Mouse (Mus musculus) liver, embryonic 14.5 days (tissue): ENCODE data around the gene Ccl22. TPM values are rescaled to one million over a fixed set of nuclear protein-coding genes. Genes with fewer than 3 reads are reported as not detected.

Experiments used
- ATAC-seq: fragments of 200-750 bp; cut with Nextera tagmentation; 2 replicates; pipeline ENCODE4 v1.8.0; 2017; ENCODE audit warnings: moderate number of reproducible peaks, mild to moderate bottlenecking, moderate library complexity; ENCODE audit not compliant: insufficient read depth
- DNase-seq, 3 experiments: peaks; one replicate each; pipeline ENCODE4 v3.0.0-alpha.2; 2012 to 2013; ENCODE audit warnings: low read depth in 3 of 3, low spot score in 3 of 3
- H3K27ac ChIP-seq: fragments of 300-500 bp; sonication (generic); 2 replicates; pipeline ENCODE4 v1.5.1; 2014; ENCODE audit warnings: moderate library complexity, mild to moderate bottlenecking, control low read depth, inconsistent platforms
- H3K27me3 ChIP-seq: fragments of 300-500 bp; sonication (generic); 2 replicates; pipeline ENCODE4 v1.6.1; 2014; ENCODE audit warnings: mild to moderate bottlenecking, low read length, moderate library complexity; ENCODE audit not compliant: control insufficient read depth, insufficient read depth
- H3K36me3 ChIP-seq: fragments of 300-500 bp; sonication (generic); replicated peaks from 2 replicates; pipeline ENCODE4 v1.6.1; 2014; ENCODE audit warnings: low read depth; ENCODE audit not compliant: control insufficient read depth, insufficient read depth
- H3K4me1 ChIP-seq, 2 experiments: fragments of 200-500 bp in 1 of 2; fragments of 300-500 bp in 1 of 2; sonication (generic) in 1 of 2; replicated peaks; 2 replicates each; pipeline ENCODE4 v1.6.1; 2012 to 2014; ENCODE audit warnings: antibody characterized with exemption in 1 of 2, inconsistent platforms in 1 of 2, low read length in 1 of 2; ENCODE audit not compliant: control insufficient read depth in 2 of 2, insufficient read depth in 2 of 2
- H3K4me2 ChIP-seq: fragments of 300-500 bp; sonication (generic); 2 replicates; pipeline ENCODE4 v1.6.1; 2014; ENCODE audit warnings: low read depth, mild to moderate bottlenecking, control low read depth, moderate library complexity
- H3K4me3 ChIP-seq, 2 experiments: fragments of 200-500 bp in 1 of 2; fragments of 300-500 bp in 1 of 2; sonication (generic) in 1 of 2; 2 replicates each; pipeline ENCODE4 v1.5.1; 2012 to 2014; ENCODE audit warnings: low read depth in 2 of 2, low read length in 2 of 2, mild to moderate bottlenecking in 2 of 2, control low read depth in 1 of 2, inconsistent platforms in 1 of 2, moderate library complexity in 1 of 2; ENCODE audit not compliant: insufficient read depth in 1 of 2
- H3K9ac ChIP-seq: fragments of 300-500 bp; sonication (generic); replicated peaks from 2 replicates; pipeline ENCODE4 v1.6.1; 2014; ENCODE audit warnings: mild to moderate bottlenecking, control low read depth, moderate library complexity
- H3K9me3 ChIP-seq: fragments of 300-500 bp; sonication (generic); 2 replicates; pipeline ENCODE4 v1.6.1; 2016; ENCODE audit warnings: low read length, mixed read lengths; ENCODE audit not compliant: control insufficient read depth
- CTCF ChIP-seq: IDR thresholded peaks from 2 replicates; pipeline ENCODE4 v1.5.1; 2016; ENCODE audit warnings: antibody characterized with exemption, low read depth, control low read depth
- EP300 ChIP-seq: IDR thresholded peaks from 2 replicates; pipeline ENCODE4 v1.6.1; 2016; ENCODE audit warnings: antibody characterized with exemption, low read depth
- WGBS: fragments of 180-500 bp; shearing (Covaris S2); extraction: QIAGEN DNeasy Blood & Tissue Kit; methylation state at CpG from one replicate; pipeline ENCODE4 v1.1.7; 2014; ENCODE audit not compliant: insufficient replicate concordance; 5-methylcytosine and 5-hydroxymethylcytosine counted together
- polyA plus RNA-seq, 2 experiments: library from polyadenylated mRNA; depleted of rRNA in 1 of 2; stranded (reverse) in 1 of 2; unstranded in 1 of 2; fragments of >200 nt; fragmentation: Nextera tagmentation in 1 of 2; extraction: Ambion mirVana in 1 of 2; gene quantifications; 2 replicates each; pipeline versions ENCODE4 v1.2.1 to v1.2.3; 2012 to 2014

Ccl22 gene
- 0.17 and 0.19 TPM in 2 replicates for polyA plus RNA-seq (2012; rRNA removed)
- 0.22 and 0.45 TPM in 2 replicates for polyA plus RNA-seq (2014; fragmentation: Nextera tagmentation; extraction: Ambion mirVana)

GRCm38 (mm10) chr8:94745476-94746184 is at the start of gene Ccl22:
TSS of gene Ccl22 (plus strand) at chr8:94745590.
- Histone ChIP-seq H3K4me3 (no peak within 1 kb of the TSS), H3K36me3 (no peaks in the 10 kb centered on the region), H3K4me2 (no peak within 1 kb of the TSS), H3K9me3 (peaks cover under 1% of the 10 kb centered on the region; the same call in 1 of the 2 replicates), H3K4me1 (peaks cover 0 to 3% of the 10 kb centered on the region in 2 experiments; a peak in 3 of 4 replicates), H3K27me3 (no peaks in the 10 kb centered on the region; the same call in 1 of the 2 replicates), H3K27ac (no peak within 1 kb of the TSS), H3K9ac (no peak within 1 kb of the TSS)
- TF ChIP-seq CTCF (no peak), EP300 (no peak)
- ATAC-seq: no peak
- 65% methylated on average over 7 of the region's 7 CpGs for WGBS
- no peak for DNase-seq

- TF ChIP-seq EP300 (no peak), CTCF (no peak)
- Histone ChIP-seq H3K9me3 (no peaks in the 10 kb centered on the region), H3K9ac (no peak within 1 kb of the TSS), H3K4me2 (peak within 1 kb of the TSS; percentile 61), H3K4me1 (no peaks in the 10 kb centered on the region), H3K36me3 (no peaks in the 10 kb centered on the region), H3K4me3 (peak within 1 kb of the TSS; percentile 16 to 44), H3K27me3 (peaks cover 49% of the 10 kb centered on the region), H3K27ac (no peak within 1 kb of the TSS)
- under 1% methylated on average over 41 of the region's 41 CpGs for WGBS
- ATAC-seq (0 out of 2 replicates have a peak, but pooled peaks have one; percentile 45), DNase-seq (no peak)
These were observed 49.4 kb upstream of the Ccl22 start, which contains the start of gene Pllp for GRCm38 (mm10) chr8:94695994-94696384. TSS of gene Pllp (minus strand) at chr8:94696278.

GRCm38 (mm10) chr8:94696566-94696965 is 48.8 kb upstream of the Ccl22 start:
- Histone ChIP-seq H3K9ac (no peak overlapping the region), H3K9me3 (no peaks in the 10 kb centered on the region), H3K27ac (no peak overlapping the region), H3K27me3 (peaks cover 49% of the 10 kb centered on the region), H3K4me2 (no peak overlapping the region; the same call in 1 of the 2 replicates), H3K36me3 (no peaks in the 10 kb centered on the region), H3K4me1 (no peaks in the 10 kb centered on the region), H3K4me3 (no peak overlapping the region)
- WGBS: 43% methylated on average over 3 of the region's 3 CpGs
- TF ChIP-seq CTCF (no peak), EP300 (no peak)
- no peak for ATAC-seq
- no peak for DNase-seq

- H3K4me3 ChIP-seq: no peak overlapping the region
- WGBS: 63% methylated on average over 6 of the region's 6 CpGs
- peaks cover 45% of the 10 kb centered on the region for H3K27me3 ChIP-seq
- TF ChIP-seq CTCF: no peak
- TF ChIP-seq EP300: no peak
- H3K4me1 ChIP-seq: peaks cover 0 to 2% of the 10 kb centered on the region in 2 experiments; a peak in 3 of 4 replicates
- H3K9ac ChIP-seq: no peak overlapping the region
- H3K9me3 ChIP-seq: no peaks in the 10 kb centered on the region
- no peak overlapping the region for H3K4me2 ChIP-seq
- DNase-seq: no peak
- no peaks in the 10 kb centered on the region for H3K36me3 ChIP-seq
- H3K27ac ChIP-seq: no peak overlapping the region
- no peak for ATAC-seq
These were observed 47.4 kb upstream of the Ccl22 start for GRCm38 (mm10) chr8:94697956-94698355.

- no peak for DNase-seq
- Histone ChIP-seq H3K4me3 (no peak overlapping the region), H3K27me3 (peaks cover 33% of the 10 kb centered on the region), H3K27ac (no peak overlapping the region), H3K4me1 (peaks cover 0 to 4% of the 10 kb centered on the region in 2 experiments; a peak in 3 of 4 replicates), H3K4me2 (no peak overlapping the region), H3K36me3 (no peaks in the 10 kb centered on the region), H3K9me3 (no peaks in the 10 kb centered on the region), H3K9ac (no peak overlapping the region)
- 67% methylated on average over 16 of the region's 16 CpGs for WGBS
- ATAC-seq: no peak
- TF ChIP-seq CTCF: no peak
- TF ChIP-seq EP300: no peak
These were observed 46.0 kb upstream of the Ccl22 start for GRCm38 (mm10) chr8:94699366-94699765.
